Mouse (Mus musculus): ENCODE measurements around the gene Snapin. TPM values are rescaled to one million over a fixed set of nuclear protein-coding genes. Genes with fewer than 3 reads are reported as not detected.
A peak's percentile ranks its signal among the peaks of the same experiment; 100 is the strongest.

Gene Snapin
- polyA plus RNA-seq, 1 experiment from 2014 or later, result 65.8 TPM

- WGBS, result 92% methylated on average over 7 of the region's 7 CpGs
- no peaks in the 10 kb centered on the region for H3K27me3 ChIP-seq (ENCODE audit: control insufficient read depth, insufficient read depth, low read length)
Measured at GRCm38 (mm10) chr3:90495850-90496525, 5.2 kb upstream of the Snapin start.

GRCm38 (mm10) chr3:90493831-90494540 is 3.2 kb upstream of the Snapin start:
- H3K4me1 ChIP-seq (ENCODE audit: control insufficient read depth, insufficient read depth, low read length), result peaks cover 3% of the 10 kb centered on the region; the same call in 1 of the 2 replicates
- WGBS, result 62% methylated on average over 4 of the region's 4 CpGs
- no peak overlapping the region for H3K27ac ChIP-seq (replicated peaks; ENCODE audit: low read depth, low read length)
- DNase-seq (ENCODE audit: low spot score) (peak; percentile 41), ATAC-seq (replicated peaks; ENCODE audit: insufficient number of reproducible peaks, low FRiP score, low TSS enrichment, low read depth) (no peak)
- H3K27me3 ChIP-seq (ENCODE audit: control insufficient read depth, insufficient read depth, low read length), result no peaks in the 10 kb centered on the region
- H3K4me2 ChIP-seq (ENCODE audit: low read depth, low read length), result no peak overlapping the region
- H3K36me3 ChIP-seq (replicated peaks; ENCODE audit: control insufficient read depth, insufficient read depth, low read depth, low read length), result peaks cover 11% of the 10 kb centered on the region
- no peak overlapping the region for H3K9ac ChIP-seq (replicated peaks; ENCODE audit: low read length)
- H3K9me3 ChIP-seq (replicated peaks; ENCODE audit: control insufficient read depth, low read length), result no peaks in the 10 kb centered on the region
- H3K4me3 ChIP-seq (ENCODE audit: low read depth, low read length), result no peak overlapping the region

More at GRCm38 (mm10) chr3:90495850-90496525, 5.2 kb upstream of the Snapin start:
- peaks cover 13% of the 10 kb centered on the region for H3K36me3 ChIP-seq (replicated peaks; ENCODE audit: control insufficient read depth, insufficient read depth, low read depth, low read length)
- H3K9me3 ChIP-seq (replicated peaks; ENCODE audit: control insufficient read depth, low read length), result no peaks in the 10 kb centered on the region
- no peak overlapping the region for H3K9ac ChIP-seq (replicated peaks; ENCODE audit: low read length)
- H3K4me1 ChIP-seq (ENCODE audit: control insufficient read depth, insufficient read depth, low read length), result no peaks in the 10 kb centered on the region
- no peak overlapping the region for H3K27ac ChIP-seq (replicated peaks; ENCODE audit: low read depth, low read length)
- no peak overlapping the region for H3K4me2 ChIP-seq (ENCODE audit: low read depth, low read length)
- DNase-seq (ENCODE audit: low spot score) (no peak), ATAC-seq (replicated peaks; ENCODE audit: insufficient number of reproducible peaks, low FRiP score, low TSS enrichment, low read depth) (no peak)
- no peak overlapping the region for H3K4me3 ChIP-seq (ENCODE audit: low read depth, low read length)

GRCm38 (mm10) chr3:90491350-90491749 is 517 bp upstream of the Snapin start:
- no peak for DNase-seq (ENCODE audit: low spot score)
- H3K4me1 ChIP-seq (ENCODE audit: control insufficient read depth, insufficient read depth, low read length), result peaks cover 3% of the 10 kb centered on the region; the same call in 1 of the 2 replicates
- H3K27ac ChIP-seq (replicated peaks; ENCODE audit: low read depth, low read length), result no peak overlapping the region
- ATAC-seq (replicated peaks; ENCODE audit: insufficient number of reproducible peaks, low FRiP score, low TSS enrichment, low read depth), result no peak
- H3K36me3 ChIP-seq (replicated peaks; ENCODE audit: control insufficient read depth, insufficient read depth, low read depth, low read length), result peaks cover 5% of the 10 kb centered on the region
- no peaks in the 10 kb centered on the region for H3K27me3 ChIP-seq (ENCODE audit: control insufficient read depth, insufficient read depth, low read length)
- no peak overlapping the region for H3K4me2 ChIP-seq (ENCODE audit: low read depth, low read length)
- no peak overlapping the region for H3K4me3 ChIP-seq (ENCODE audit: low read depth, low read length)
- H3K9ac ChIP-seq (replicated peaks; ENCODE audit: low read length), result no peak overlapping the region
- H3K9me3 ChIP-seq (replicated peaks; ENCODE audit: control insufficient read depth, low read length), result no peaks in the 10 kb centered on the region
- WGBS, result 42% methylated on average over 2 of the region's 2 CpGs

- peaks cover 3% of the 10 kb centered on the region for H3K36me3 ChIP-seq (replicated peaks; ENCODE audit: control insufficient read depth, insufficient read depth, low read depth, low read length)
- WGBS, result 90% methylated on average over 6 of the region's 6 CpGs
- ATAC-seq (replicated peaks; ENCODE audit: insufficient number of reproducible peaks, low FRiP score, low TSS enrichment, low read depth), result no peak
- H3K27me3 ChIP-seq (ENCODE audit: control insufficient read depth, insufficient read depth, low read length), result no peaks in the 10 kb centered on the region
- H3K9ac ChIP-seq (replicated peaks; ENCODE audit: low read length), result no peak overlapping the region
- no peak overlapping the region for H3K4me2 ChIP-seq (ENCODE audit: low read depth, low read length)
- no peak for DNase-seq (ENCODE audit: low spot score)
- no peak overlapping the region for H3K27ac ChIP-seq (replicated peaks; ENCODE audit: low read depth, low read length)
- H3K9me3 ChIP-seq (replicated peaks; ENCODE audit: control insufficient read depth, low read length), result no peaks in the 10 kb centered on the region
- peaks cover 3% of the 10 kb centered on the region; the same call in 1 of the 2 replicates for H3K4me1 ChIP-seq (ENCODE audit: control insufficient read depth, insufficient read depth, low read length)
- no peak overlapping the region for H3K4me3 ChIP-seq (ENCODE audit: low read depth, low read length)
Measured at GRCm38 (mm10) chr3:90488576-90488975, 2.3 kb downstream of the Snapin start.

- Histone ChIP-seq H3K4me2 (ENCODE audit: low read depth, low read length) (no peak overlapping the region), H3K4me3 (ENCODE audit: low read depth, low read length) (no peak overlapping the region)
- WGBS, result 83% methylated on average over 5 of the region's 5 CpGs
Measured at GRCm38 (mm10) chr3:90486998-90487397, 3.8 kb downstream of the Snapin start.

GRCm38 (mm10) chr3:90475831-90476611 is 14.8 kb downstream of the Snapin start, which contains the start of gene Ilf2:
Ilf2 (plus strand) TSS chr3:90476126.
- DNase-seq (ENCODE audit: low spot score) (peak; percentile 99), ATAC-seq (replicated peaks; ENCODE audit: insufficient number of reproducible peaks, low FRiP score, low TSS enrichment, low read depth) (peak; percentile 99)
- WGBS, result under 1% methylated on average over 45 of the region's 45 CpGs
- H3K27me3 ChIP-seq (ENCODE audit: control insufficient read depth, insufficient read depth, low read length), result no peaks in the 10 kb centered on the region
- peak within 1 kb of the TSS; percentile 86 for H3K4me3 ChIP-seq (ENCODE audit: low read depth, low read length)
- no peaks in the 10 kb centered on the region for H3K4me1 ChIP-seq (ENCODE audit: control insufficient read depth, insufficient read depth, low read length)
- peak within 1 kb of the TSS; percentile 96 for H3K9ac ChIP-seq (replicated peaks; ENCODE audit: low read length)
- H3K9me3 ChIP-seq (replicated peaks; ENCODE audit: control insufficient read depth, low read length), result no peaks in the 10 kb centered on the region
- H3K4me2 ChIP-seq (ENCODE audit: low read depth, low read length), result peak within 1 kb of the TSS; percentile 58
- peaks cover 5% of the 10 kb centered on the region for H3K36me3 ChIP-seq (replicated peaks; ENCODE audit: control insufficient read depth, insufficient read depth, low read depth, low read length)
- peak within 1 kb of the TSS; percentile 93 for H3K27ac ChIP-seq (replicated peaks; ENCODE audit: low read depth, low read length)

More at GRCm38 (mm10) chr3:90486998-90487397, 3.8 kb downstream of the Snapin start:
- H3K36me3 ChIP-seq (replicated peaks; ENCODE audit: control insufficient read depth, insufficient read depth, low read depth, low read length), result peaks cover 4% of the 10 kb centered on the region
- H3K9ac ChIP-seq (replicated peaks; ENCODE audit: low read length), result no peak overlapping the region
- ATAC-seq (replicated peaks; ENCODE audit: insufficient number of reproducible peaks, low FRiP score, low TSS enrichment, low read depth), result no peak
- no peak overlapping the region for H3K27ac ChIP-seq (replicated peaks; ENCODE audit: low read depth, low read length)
- no peak for DNase-seq (ENCODE audit: low spot score)
- peaks cover 3% of the 10 kb centered on the region; the same call in 1 of the 2 replicates for H3K4me1 ChIP-seq (ENCODE audit: control insufficient read depth, insufficient read depth, low read length)
- H3K27me3 ChIP-seq (ENCODE audit: control insufficient read depth, insufficient read depth, low read length), result no peaks in the 10 kb centered on the region
- H3K9me3 ChIP-seq (replicated peaks; ENCODE audit: control insufficient read depth, low read length), result no peaks in the 10 kb centered on the region

- Histone ChIP-seq H3K27me3 (ENCODE audit: control insufficient read depth, insufficient read depth, low read length) (no peaks in the 10 kb centered on the region), H3K27ac (replicated peaks; ENCODE audit: low read depth, low read length) (no peak overlapping the region), H3K36me3 (replicated peaks; ENCODE audit: control insufficient read depth, insufficient read depth, low read depth, low read length) (peaks cover 1% of the 10 kb centered on the region), H3K9ac (replicated peaks; ENCODE audit: low read length) (no peak overlapping the region), H3K4me2 (ENCODE audit: low read depth, low read length) (no peak overlapping the region), H3K4me1 (ENCODE audit: control insufficient read depth, insufficient read depth, low read length) (no peaks in the 10 kb centered on the region), H3K9me3 (replicated peaks; ENCODE audit: control insufficient read depth, low read length) (no peaks in the 10 kb centered on the region), H3K4me3 (ENCODE audit: low read depth, low read length) (peak overlapping the region; percentile 24; the same call in 1 of the 2 replicates)
- ATAC-seq (replicated peaks; ENCODE audit: insufficient number of reproducible peaks, low FRiP score, low TSS enrichment, low read depth) (peak; percentile 4; the same call in 1 of the 2 replicates), DNase-seq (ENCODE audit: low spot score) (no peak)
- 39% methylated on average over 15 of the region's 16 CpGs for WGBS
Measured at GRCm38 (mm10) chr3:90475151-90475830, 15.5 kb downstream of the Snapin start.
